Mouse (Mus musculus) intestine, embryonic 15.5 days (tissue): Measurements from ENCODE around the gene Eef1akmt4. TPM values are rescaled to one million over a fixed set of nuclear protein-coding genes. Genes with fewer than 3 reads are reported as not detected.

Source experiments
- ATAC-seq: fragments of 200-750 bp; cut with Nextera tagmentation; 2 replicates; pipeline ENCODE4 v1.8.0; 2017; ENCODE audit warnings: moderate TSS enrichment, moderate library complexity
- H3K27ac ChIP-seq: fragments of 300-500 bp; sonication (generic); 2 replicates; pipeline ENCODE4 v1.5.1; 2015; ENCODE audit warnings: mild to moderate bottlenecking, inconsistent platforms
- H3K27me3 ChIP-seq: fragments of 300-500 bp; sonication (generic); replicated peaks from 2 replicates; pipeline ENCODE4 v1.6.1; 2015; ENCODE audit warnings: inconsistent platforms
- H3K36me3 ChIP-seq: fragments of 300-500 bp; sonication (generic); 2 replicates; pipeline ENCODE4 v1.6.1; 2015; ENCODE audit warnings: inconsistent platforms
- H3K4me1 ChIP-seq: fragments of 300-500 bp; sonication (generic); replicated peaks from 2 replicates; pipeline ENCODE4 v1.6.1; 2015; ENCODE audit warnings: inconsistent platforms
- H3K4me2 ChIP-seq: fragments of 300-500 bp; sonication (generic); replicated peaks from 2 replicates; pipeline ENCODE4 v1.6.1; 2015; ENCODE audit warnings: mild to moderate bottlenecking, inconsistent platforms
- H3K4me3 ChIP-seq: fragments of 300-500 bp; sonication (generic); replicated peaks from 2 replicates; pipeline ENCODE4 v1.5.1; 2015; ENCODE audit warnings: inconsistent platforms
- H3K9ac ChIP-seq: fragments of 300-500 bp; sonication (generic); 2 replicates; pipeline ENCODE4 v1.6.1; 2015; ENCODE audit warnings: inconsistent platforms
- H3K9me3 ChIP-seq: fragments of 300-500 bp; sonication (generic); 2 replicates; pipeline ENCODE4 v1.6.1; 2016; ENCODE audit warnings: inconsistent platforms
- WGBS: fragments of 180-500 bp; shearing (Covaris S2); methylation state at CpG from one replicate; pipeline ENCODE4 v1.1.7; 2015; 5-methylcytosine and 5-hydroxymethylcytosine counted together
- polyA plus RNA-seq: library from polyadenylated mRNA; unstranded; fragments of >200 nt; fragmentation: Nextera tagmentation; extraction: Ambion mirVana; gene quantifications from 2 replicates; pipeline ENCODE4 v1.2.1, GENCODE M21; 2015

Gene Eef1akmt4
- 32.0 and 37.2 TPM in 2 replicates for polyA plus RNA-seq

GRCm38 (mm10) chr16:20611357-20612227 is at the start of gene Eef1akmt4, which contains the start of the genes Gm49333 and Alg3:
Eef1akmt4 (plus strand) TSS chr16:20611593.
Gm49333 (plus strand) TSS chr16:20611610.
Alg3 (minus strand) TSS chr16:20611735.
- ATAC-seq: peak; percentile 99
- peak within 1 kb of the TSS; percentile 80 for H3K4me2 ChIP-seq
- peaks cover 7% of the 10 kb centered on the region; the same call in 1 of the 2 replicates for H3K4me1 ChIP-seq

GRCm38 (mm10) chr16:20565075-20565474 is 46.3 kb upstream of the Eef1akmt4 start:
- no peak overlapping the region for H3K9ac ChIP-seq
- WGBS: 37% methylated on average over 1 of the region's 1 CpGs
- H3K4me1 ChIP-seq: no peaks in the 10 kb centered on the region
- no peaks in the 10 kb centered on the region for H3K27me3 ChIP-seq
- H3K9me3 ChIP-seq: no peaks in the 10 kb centered on the region
- H3K27ac ChIP-seq: no peak overlapping the region
- H3K4me2 ChIP-seq: no peak overlapping the region
- ATAC-seq: no peak
- no peak overlapping the region for H3K4me3 ChIP-seq
- H3K36me3 ChIP-seq: peaks cover 10% of the 10 kb centered on the region

More at GRCm38 (mm10) chr16:20611357-20612227, at the start of gene Eef1akmt4, which contains the start of the genes Gm49333 and Alg3:
- Histone ChIP-seq H3K9me3 (no peaks in the 10 kb centered on the region), H3K27ac (peak within 1 kb of the TSS; percentile 75), H3K9ac (peak within 1 kb of the TSS; percentile 62), H3K27me3 (no peaks in the 10 kb centered on the region), H3K4me3 (peak within 1 kb of the TSS; percentile 62), H3K36me3 (peaks cover 7% of the 10 kb centered on the region; the same call in 1 of the 2 replicates)
- WGBS: 2% methylated on average over 41 of the region's 41 CpGs

GRCm38 (mm10) chr16:20589366-20589938 is 21.9 kb upstream of the Eef1akmt4 start, which contains the start of gene Vwa5b2:
Vwa5b2 (plus strand) TSS chr16:20589471.
- Histone ChIP-seq H3K9me3 (no peaks in the 10 kb centered on the region), H3K27ac (no peak within 1 kb of the TSS), H3K27me3 (peaks cover 40% of the 10 kb centered on the region), H3K4me3 (peak within 1 kb of the TSS; percentile 51), H3K4me1 (peaks cover 22% of the 10 kb centered on the region), H3K4me2 (peak within 1 kb of the TSS; percentile 97), H3K9ac (peak within 1 kb of the TSS; percentile 36), H3K36me3 (no peaks in the 10 kb centered on the region)
- ATAC-seq: peak; percentile 24
- WGBS: 1% methylated on average over 24 of the region's 24 CpGs

- Histone ChIP-seq H3K9ac (peak overlapping the region; percentile 36), H3K9me3 (no peaks in the 10 kb centered on the region), H3K36me3 (no peaks in the 10 kb centered on the region), H3K4me3 (peak overlapping the region; percentile 51), H3K4me2 (peak overlapping the region; percentile 97), H3K27me3 (peaks cover 40% of the 10 kb centered on the region), H3K4me1 (peaks cover 22% of the 10 kb centered on the region), H3K27ac (no peak overlapping the region)
- WGBS: under 1% methylated on average over 36 of the region's 39 CpGs
- ATAC-seq: peak; percentile 69
Observed at GRCm38 (mm10) chr16:20589939-20590679, 21.3 kb upstream of the Eef1akmt4 start.

GRCm38 (mm10) chr16:20590680-20591038 is 20.7 kb upstream of the Eef1akmt4 start:
- Histone ChIP-seq H3K36me3 (no peaks in the 10 kb centered on the region), H3K9ac (peak overlapping the region; percentile 36; the same call in 1 of the 2 replicates), H3K27ac (no peak overlapping the region), H3K4me1 (peaks cover 22% of the 10 kb centered on the region), H3K9me3 (no peaks in the 10 kb centered on the region), H3K4me2 (peak overlapping the region; percentile 97), H3K27me3 (peaks cover 40% of the 10 kb centered on the region), H3K4me3 (peak overlapping the region; percentile 51)
- 2% methylated on average over 17 of the region's 17 CpGs for WGBS
- peak; percentile 64 for ATAC-seq

GRCm38 (mm10) chr16:20591076-20591705 is 20.2 kb upstream of the Eef1akmt4 start:
- 0 out of 2 replicates have a peak, but pooled peaks have one; percentile 15 for ATAC-seq
- Histone ChIP-seq H3K27me3 (peaks cover 40% of the 10 kb centered on the region), H3K9me3 (no peaks in the 10 kb centered on the region), H3K27ac (no peak overlapping the region), H3K9ac (no peak overlapping the region; the same call in 1 of the 2 replicates), H3K4me1 (peaks cover 22% of the 10 kb centered on the region), H3K4me3 (peak overlapping the region; percentile 51), H3K4me2 (peak overlapping the region; percentile 97), H3K36me3 (no peaks in the 10 kb centered on the region)
- WGBS: 6% methylated on average over 48 of the region's 48 CpGs

GRCm38 (mm10) chr16:20595060-20595673 is 16.2 kb upstream of the Eef1akmt4 start:
- peak; percentile 48; the same call in 1 of the 2 replicates for ATAC-seq
- WGBS: 70% methylated on average over 7 of the region's 7 CpGs
- no peaks in the 10 kb centered on the region for H3K9me3 ChIP-seq
- peaks cover 26% of the 10 kb centered on the region for H3K27me3 ChIP-seq
- H3K4me3 ChIP-seq: no peak overlapping the region
- H3K4me1 ChIP-seq: peaks cover 12% of the 10 kb centered on the region
- no peaks in the 10 kb centered on the region for H3K36me3 ChIP-seq
- H3K27ac ChIP-seq: no peak overlapping the region
- H3K4me2 ChIP-seq: no peak overlapping the region
- no peak overlapping the region for H3K9ac ChIP-seq

- WGBS: 89% methylated on average over 4 of the region's 4 CpGs
- H3K4me3 ChIP-seq: no peak overlapping the region
Observed at GRCm38 (mm10) chr16:20595737-20596136, 15.7 kb upstream of the Eef1akmt4 start.

GRCm38 (mm10) chr16:20596687-20597441 is 14.5 kb upstream of the Eef1akmt4 start:
- Histone ChIP-seq H3K27me3 (peaks cover 9% of the 10 kb centered on the region), H3K4me3 (no peak overlapping the region), H3K9ac (no peak overlapping the region), H3K4me1 (no peaks in the 10 kb centered on the region), H3K27ac (no peak overlapping the region), H3K36me3 (no peaks in the 10 kb centered on the region), H3K9me3 (no peaks in the 10 kb centered on the region), H3K4me2 (no peak overlapping the region)
- ATAC-seq: no peak
- WGBS: 54% methylated on average over 7 of the region's 7 CpGs

More at GRCm38 (mm10) chr16:20595737-20596136, 15.7 kb upstream of the Eef1akmt4 start:
- Histone ChIP-seq H3K4me2 (no peak overlapping the region), H3K9ac (no peak overlapping the region), H3K27me3 (peaks cover 21% of the 10 kb centered on the region), H3K36me3 (no peaks in the 10 kb centered on the region), H3K27ac (no peak overlapping the region), H3K9me3 (no peaks in the 10 kb centered on the region), H3K4me1 (peaks cover 7% of the 10 kb centered on the region)
- no peak for ATAC-seq

GRCm38 (mm10) chr16:20600511-20600910 is 10.9 kb upstream of the Eef1akmt4 start:
- Histone ChIP-seq H3K27me3 (no peaks in the 10 kb centered on the region), H3K27ac (no peak overlapping the region), H3K4me2 (no peak overlapping the region), H3K9ac (no peak overlapping the region), H3K9me3 (no peaks in the 10 kb centered on the region), H3K36me3 (peaks cover 7% of the 10 kb centered on the region; the same call in 1 of the 2 replicates), H3K4me1 (no peaks in the 10 kb centered on the region), H3K4me3 (no peak overlapping the region)
- no peak for ATAC-seq
- WGBS: 82% methylated on average over 5 of the region's 5 CpGs
